Mouse (Mus musculus) megakaryocyte, embryonic 14.5 days (primary cell): ENCODE results near the gene Sp6.

Source experiments
- FLI1 ChIP-seq: IDR thresholded peaks from 2 replicates; pipeline ENCODE4 v1.6.1; 2012; ENCODE audit warnings: low read length, inconsistent platforms, mixed read lengths
- GATA1 ChIP-seq: IDR thresholded peaks from 3 replicates; pipeline ENCODE4 v1.6.1; 2012; ENCODE audit warnings: mixed read lengths, low read length, inconsistent platforms, borderline replicate concordance

DNA sequence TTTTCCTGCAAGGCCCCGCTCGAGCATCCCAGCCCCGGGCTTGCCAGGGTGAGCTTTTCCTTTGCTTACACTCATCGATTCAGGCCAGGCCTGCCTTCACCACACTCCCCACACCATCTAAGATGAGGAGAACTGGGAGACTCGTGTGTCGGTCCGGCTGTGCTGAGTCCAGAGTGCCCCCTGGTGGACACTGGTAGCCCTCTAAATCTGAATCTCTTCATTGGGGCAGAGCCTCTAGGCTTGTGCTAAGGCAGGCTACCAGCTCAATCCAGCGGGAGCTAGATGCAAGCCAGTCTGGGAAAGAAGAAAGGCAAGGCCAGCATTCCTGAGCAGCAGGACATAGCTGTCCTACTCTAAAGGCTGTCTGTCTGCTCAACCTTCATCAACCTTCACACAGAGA, 49.6 kb upstream of the Sp6 start:
- TF ChIP-seq FLI1 (no peak), GATA1 (no peak)
